7 mouse cellular contexts compared by ENCODE assay signal in the genomic region with DNA sequence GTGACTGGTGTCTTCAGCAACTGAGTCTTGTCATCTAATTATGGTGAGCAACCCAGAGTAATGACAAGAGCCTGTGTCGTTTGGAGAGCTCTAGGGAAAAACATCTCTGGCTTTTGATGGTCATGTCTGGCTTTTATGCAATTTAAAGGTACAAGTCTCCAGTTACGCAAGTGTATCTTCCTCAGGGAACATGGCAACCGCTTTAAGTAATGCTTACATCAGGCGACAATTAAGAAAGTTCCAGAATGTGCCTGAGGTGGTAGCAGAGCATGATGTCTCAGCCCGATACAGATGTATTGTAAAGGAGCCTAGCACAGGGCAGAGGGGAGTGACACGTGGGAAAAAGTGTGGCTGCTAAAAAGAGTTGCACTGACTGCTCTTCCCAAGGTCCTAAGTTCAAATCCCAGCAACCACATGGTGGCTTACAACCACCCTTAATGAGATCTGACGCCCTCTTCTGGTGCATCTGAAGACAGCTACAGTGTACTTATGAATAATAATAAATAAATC. TPM values are rescaled to one million over a fixed set of nuclear protein-coding genes. Genes with fewer than 3 reads are reported as not detected.
DNase-seq lines count a peak whose midpoint lies in the region; ATAC-seq and TF ChIP-seq lines count a peak whose summit lies in the region.

No protein-coding gene starts in this region.

- H3K36me3 ChIP-seq in liver, embryonic 11.5 days (ENCODE audit: control insufficient read depth, insufficient read depth, low read length), result peaks cover 21% of the 10 kb centered on the region
- H3K36me3 ChIP-seq in forebrain, embryonic 11.5 days (ENCODE audit: control insufficient read depth, insufficient read depth, low read length), result peaks cover 9% of the 10 kb centered on the region; the same call in 1 of the 2 replicates
- H3K36me3 ChIP-seq in hindbrain, postnatal 0 days (ENCODE audit: insufficient read depth, low read length), result peaks cover 15% of the 10 kb centered on the region
- H3K36me3 ChIP-seq in myocyte (ENCODE audit: control insufficient read depth, insufficient read depth), result peaks cover 4% of the 10 kb centered on the region

- no peak overlapping the region for H3K27ac ChIP-seq in liver, embryonic 11.5 days (ENCODE audit: low read depth, low read length)
- H3K27ac ChIP-seq in forebrain, embryonic 11.5 days (ENCODE audit: low read depth, low read length), result no peak overlapping the region
- H3K27ac ChIP-seq in hindbrain, postnatal 0 days, result peak overlapping the region; percentile 82; the same call in 1 of the 2 replicates

- no peak overlapping the region for H3K9ac ChIP-seq in liver, embryonic 11.5 days (ENCODE audit: low read depth, low read length)
- peak overlapping the region; percentile 87; the same call in 1 of the 2 replicates for H3K9ac ChIP-seq in forebrain, embryonic 11.5 days (ENCODE audit: low read length)
- H3K9ac ChIP-seq in hindbrain, postnatal 0 days (replicated peaks; ENCODE audit: low read length), result peak overlapping the region; percentile 79; the same call in 1 of the 2 replicates

- peak overlapping the region; percentile 83 for H3K4me3 ChIP-seq in liver, embryonic 11.5 days (ENCODE audit: low read depth, low read length)
- peak overlapping the region; percentile 82 for H3K4me3 ChIP-seq in forebrain, embryonic 11.5 days (ENCODE audit: low read depth, low read length)
- peak overlapping the region; percentile 77 for H3K4me3 ChIP-seq in hindbrain, postnatal 0 days (ENCODE audit: low read length)
- peak overlapping the region; percentile 96 for H3K4me3 ChIP-seq in myocyte

- ATAC-seq in liver, embryonic 11.5 days (replicated peaks; ENCODE audit: low FRiP score), result no peak
- no peak for ATAC-seq in forebrain, embryonic 11.5 days (replicated peaks; ENCODE audit: low FRiP score)
- no peak for ATAC-seq in hindbrain, postnatal 0 days

- H3K9me3 ChIP-seq in liver, embryonic 11.5 days (ENCODE audit: control insufficient read depth, low read length), result no peaks in the 10 kb centered on the region
- H3K9me3 ChIP-seq in forebrain, embryonic 11.5 days (ENCODE audit: control insufficient read depth, low read length), result no peaks in the 10 kb centered on the region
- H3K9me3 ChIP-seq in hindbrain, postnatal 0 days (ENCODE audit: low read length), result no peaks in the 10 kb centered on the region

- peak overlapping the region; percentile 79 for H3K4me2 ChIP-seq in liver, embryonic 11.5 days
- H3K4me2 ChIP-seq in forebrain, embryonic 11.5 days (ENCODE audit: low read depth, low read length, severe bottlenecking), result peak overlapping the region; percentile 77; the same call in 1 of the 2 replicates
- H3K4me2 ChIP-seq in hindbrain, postnatal 0 days (ENCODE audit: low read depth, low read length), result peak overlapping the region; percentile 89
- H3K4me2 ChIP-seq in myocyte (ENCODE audit: low read depth), result peak overlapping the region; percentile 99

- H3ac ChIP-seq in myocyte (ENCODE audit: control insufficient read depth, insufficient read length), result no peak overlapping the region

- 67% methylated on average over 7 of the region's 7 CpGs for WGBS in liver, embryonic 11.5 days
- 71% methylated on average over 7 of the region's 7 CpGs for WGBS in forebrain, embryonic 11.5 days
- WGBS in hindbrain, postnatal 0 days, result 69% methylated on average over 7 of the region's 7 CpGs

- TF ChIP-seq CTCF in hindbrain, postnatal 0 days (IDR thresholded peaks at IDR 0.05; ENCODE audit: low read depth), result peak; percentile 20; the same call in 1 of the 2 replicates

- DNase-seq in liver, embryonic 11.5 days (ENCODE audit: low spot score), result no peak
- DNase-seq in liver, result no peak
- DNase-seq in forebrain, embryonic 11.5 days (ENCODE audit: low spot score), result peak; percentile 41
- no peak for DNase-seq in hindbrain, postnatal 0 days (ENCODE audit: low spot score)
- no peak for DNase-seq in thymus, postnatal 25 days
- no peak for DNase-seq in layer of hippocampus, postnatal 25 days (ENCODE audit: extremely low spot score in 1 of 2, low spot score in 1 of 2)

- peaks cover 8% of the 10 kb centered on the region for H3K4me1 ChIP-seq in liver, embryonic 11.5 days (replicated peaks; ENCODE audit: control insufficient read depth, insufficient read depth, low read length)
- peaks cover 4% of the 10 kb centered on the region for H3K4me1 ChIP-seq in forebrain, embryonic 11.5 days (replicated peaks; ENCODE audit: control insufficient read depth, insufficient read depth, low read length)
- peaks cover 6% of the 10 kb centered on the region for H3K4me1 ChIP-seq in hindbrain, postnatal 0 days (ENCODE audit: insufficient read depth, low read length)

- peaks cover 18% of the 10 kb centered on the region for H3K79me2 ChIP-seq in myocyte (ENCODE audit: control insufficient read depth, insufficient read depth)

- H3K27me3 ChIP-seq in liver, embryonic 11.5 days (replicated peaks; ENCODE audit: control insufficient read depth, insufficient read depth, low read length), result no peaks in the 10 kb centered on the region
- H3K27me3 ChIP-seq in forebrain, embryonic 11.5 days (ENCODE audit: control insufficient read depth, insufficient read depth, low read length), result no peaks in the 10 kb centered on the region
- no peaks in the 10 kb centered on the region for H3K27me3 ChIP-seq in hindbrain, postnatal 0 days (ENCODE audit: insufficient read depth, low read length)
- no peaks in the 10 kb centered on the region for H3K27me3 ChIP-seq in myocyte (ENCODE audit: control insufficient read depth, insufficient read depth, insufficient read length)

- no peak for TF ChIP-seq POLR2A in myocyte (IDR thresholded peaks at IDR 0.05; ENCODE audit: insufficient read length, low read depth)

TF ChIP-seq in myocyte, 11 proteins besides CTCF, POLR2A, EP300 and RAD21:
- TF ChIP-seq MAX (IDR thresholded peaks at IDR 0.05; ENCODE audit: low read depth), result no peak
- no peak for TF ChIP-seq POLR2AphosphoS2 (IDR thresholded peaks at IDR 0.05; ENCODE audit: insufficient read length, low read depth)
- TF ChIP-seq MYOG (IDR thresholded peaks at IDR 0.05; ENCODE audit: control insufficient read depth in 1 of 3, insufficient read depth in 1 of 3, insufficient read length in 2 of 3, low read depth in 2 of 3), result no peak
- no peak for TF ChIP-seq USF1 (IDR thresholded peaks at IDR 0.05; ENCODE audit: low read depth)
- no peak for TF ChIP-seq TCF3 (IDR thresholded peaks at IDR 0.05; ENCODE audit: insufficient read length, low read depth)
- no peak for TF ChIP-seq REST (IDR thresholded peaks at IDR 0.05; ENCODE audit: insufficient read depth, insufficient read length)
- no peak for TF ChIP-seq E2F4 (IDR thresholded peaks at IDR 0.05; ENCODE audit: insufficient read depth)

RNA-seq across cellular contexts. Expression of gene Clpp, which starts 1.1 kb away (rescaled TPM):
- 181 and 183 TPM in 2 replicates for polyA plus RNA-seq in liver, embryonic 11.5 days (2014; fragmentation: Nextera tagmentation; extraction: Ambion mirVana)
- polyA plus RNA-seq in forebrain, embryonic 11.5 days (2014; fragmentation: Nextera tagmentation; extraction: Ambion mirVana), result 151 and 166 TPM in 2 replicates
- total RNA-seq in hindbrain, postnatal 0 days (2014; rRNA removed), result 137 and 150 TPM in 2 replicates
- polyA plus RNA-seq in hindbrain, postnatal 0 days (2015; fragmentation: Nextera tagmentation; extraction: Ambion mirVana), result 163 TPM in 2 replicates
- 154 TPM for polyA plus RNA-seq in myocyte (2012; fragmentation: generic; extraction: Trizol)
- total RNA-seq in layer of hippocampus, postnatal 25 days (2021), result 10 to 100 TPM; 57.8 to 68.3 TPM

RNA-seq across cellular contexts. Expression of gene Acer1, which starts 7.0 kb away (rescaled TPM):
- polyA plus RNA-seq in liver, embryonic 11.5 days (2014; fragmentation: Nextera tagmentation; extraction: Ambion mirVana), result not detected in 2 replicates
- not detected in 2 replicates for polyA plus RNA-seq in forebrain, embryonic 11.5 days (2014; fragmentation: Nextera tagmentation; extraction: Ambion mirVana)
- total RNA-seq in hindbrain, postnatal 0 days (2014; rRNA removed), result not detected in 2 replicates
- polyA plus RNA-seq in hindbrain, postnatal 0 days (2015; fragmentation: Nextera tagmentation; extraction: Ambion mirVana), result not detected in 2 replicates
- not detected for polyA plus RNA-seq in myocyte (2012; fragmentation: generic; extraction: Trizol)
- not detected for total RNA-seq in layer of hippocampus, postnatal 25 days (2021)

RNA-seq across cellular contexts. Expression of gene Alkbh7, which starts 8.2 kb away (rescaled TPM):
- 36.3 and 39.9 TPM in 2 replicates for polyA plus RNA-seq in liver, embryonic 11.5 days (2014; fragmentation: Nextera tagmentation; extraction: Ambion mirVana)
- 29.3 and 34.8 TPM in 2 replicates for polyA plus RNA-seq in forebrain, embryonic 11.5 days (2014; fragmentation: Nextera tagmentation; extraction: Ambion mirVana)
- total RNA-seq in hindbrain, postnatal 0 days (2014; rRNA removed), result 58.0 and 70.3 TPM in 2 replicates
- 66.0 and 70.2 TPM in 2 replicates for polyA plus RNA-seq in hindbrain, postnatal 0 days (2015; fragmentation: Nextera tagmentation; extraction: Ambion mirVana)
- 61.9 TPM for polyA plus RNA-seq in myocyte (2012; fragmentation: generic; extraction: Trizol)
- 10 to 100 TPM; 22.8 to 24.1 TPM for total RNA-seq in layer of hippocampus, postnatal 25 days (2021)

RNA-seq across cellular contexts. Expression of gene Pspn, which starts 10.8 kb away (rescaled TPM):
- polyA plus RNA-seq in liver, embryonic 11.5 days (2014; fragmentation: Nextera tagmentation; extraction: Ambion mirVana), result 0.44 TPM in 1 of 2 replicates, not detected in the other
- 0.76 TPM in 1 of 2 replicates, not detected in the other for polyA plus RNA-seq in forebrain, embryonic 11.5 days (2014; fragmentation: Nextera tagmentation; extraction: Ambion mirVana)
- total RNA-seq in hindbrain, postnatal 0 days (2014; rRNA removed), result not detected in 2 replicates
- polyA plus RNA-seq in hindbrain, postnatal 0 days (2015; fragmentation: Nextera tagmentation; extraction: Ambion mirVana), result not detected in 2 replicates
- 1.1 TPM for polyA plus RNA-seq in myocyte (2012; fragmentation: generic; extraction: Trizol)
- not detected for total RNA-seq in layer of hippocampus, postnatal 25 days (2021)

RNA-seq across cellular contexts. Expression of gene Gtf2f1, which starts 22.1 kb away (rescaled TPM):
- 99.0 and 106 TPM in 2 replicates for polyA plus RNA-seq in liver, embryonic 11.5 days (2014; fragmentation: Nextera tagmentation; extraction: Ambion mirVana)
- polyA plus RNA-seq in forebrain, embryonic 11.5 days (2014; fragmentation: Nextera tagmentation; extraction: Ambion mirVana), result 77.3 and 82.7 TPM in 2 replicates
- total RNA-seq in hindbrain, postnatal 0 days (2014; rRNA removed), result 28.8 and 32.9 TPM in 2 replicates
- polyA plus RNA-seq in hindbrain, postnatal 0 days (2015; fragmentation: Nextera tagmentation; extraction: Ambion mirVana), result 63.5 and 67.8 TPM in 2 replicates
- polyA plus RNA-seq in myocyte (2012; fragmentation: generic; extraction: Trizol), result 61.6 TPM
- total RNA-seq in layer of hippocampus, postnatal 25 days (2021), result 10 to 100 TPM; 59.7 to 60.1 TPM
